Mouse (Mus musculus): ENCODE measurements around the gene Neurod2.

DNA sequence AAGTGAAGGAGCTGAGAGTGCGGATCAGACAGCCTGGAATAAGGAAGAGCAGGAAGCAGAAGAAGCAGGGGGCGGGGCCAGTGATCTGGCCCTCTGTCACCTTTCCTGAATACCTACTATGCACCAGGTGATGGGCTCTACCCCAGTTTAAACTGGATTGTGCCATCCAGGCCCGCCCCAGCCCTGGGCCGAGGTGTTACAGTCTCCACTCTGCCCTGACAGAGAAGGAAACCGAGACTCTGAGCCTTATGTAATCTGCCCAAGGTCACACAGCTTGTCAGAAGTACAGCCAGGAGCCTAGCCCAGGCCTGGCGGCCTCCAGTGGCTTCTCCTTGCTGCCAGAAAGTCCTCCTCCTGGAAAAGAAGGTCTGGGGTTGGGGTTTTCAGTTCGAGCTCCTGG is 31.7 kb downstream of the Neurod2 start:
- TF ChIP-seq POLR2A (IDR thresholded peaks at IDR 0.05; ENCODE audit: insufficient read depth, low read depth, low read length) (0 out of 2 replicates have a peak, but pooled peaks have one; percentile 13), CTCF (IDR thresholded peaks at IDR 0.05; ENCODE audit: insufficient read depth, low read depth, low read length) (no peak)

All from olfactory bulb, adult 2 months (tissue).